Mouse (Mus musculus) embryonic facial prominence, embryonic 12.5 days (tissue): ENCODE measurements at regions not wholly inside any gene's neighbourhood (a gene's known extent, or its start where the extent isn't known, plus 50 kb on each side); places are given as distances from the start of the nearest gene placed in this dataset.

Experiments used
- ATAC-seq: fragments of 200-750 bp; cut with Nextera tagmentation; 2 replicates; pipeline ENCODE4 v1.8.0; 2017; ENCODE audit not compliant: insufficient number of reproducible peaks, insufficient read depth, low FRiP score, low TSS enrichment
- H3K27ac ChIP-seq: fragments of 300-500 bp; sonication (generic); 2 replicates; pipeline ENCODE4 v1.5.1; 2016; ENCODE audit warnings: mild to moderate bottlenecking
- H3K27me3 ChIP-seq: fragments of 300-500 bp; sonication (generic); 2 replicates; pipeline ENCODE4 v1.6.1; 2016; ENCODE audit warnings: mild to moderate bottlenecking, moderate library complexity
- H3K36me3 ChIP-seq: fragments of 300-500 bp; sonication (generic); 2 replicates; pipeline ENCODE4 v1.6.1; 2016; ENCODE audit warnings: mild to moderate bottlenecking
- H3K4me1 ChIP-seq: fragments of 300-500 bp; sonication (generic); 2 replicates; pipeline ENCODE4 v1.6.1; 2016
- H3K4me2 ChIP-seq: fragments of 300-500 bp; sonication (generic); replicated peaks from 2 replicates; pipeline ENCODE4 v1.6.1; 2016; ENCODE audit warnings: mild to moderate bottlenecking, moderate library complexity
- H3K4me3 ChIP-seq: fragments of 300-500 bp; sonication (generic); 2 replicates; pipeline ENCODE4 v1.5.1; 2016; ENCODE audit warnings: mild to moderate bottlenecking
- H3K9ac ChIP-seq: fragments of 300-500 bp; sonication (generic); 2 replicates; pipeline ENCODE4 v1.6.1; 2016; ENCODE audit warnings: mild to moderate bottlenecking, moderate library complexity
- H3K9me3 ChIP-seq: fragments of 300-500 bp; sonication (generic); 2 replicates; pipeline ENCODE4 v1.6.1; 2016; ENCODE audit warnings: mild to moderate bottlenecking, moderate library complexity
- WGBS: fragments of 180-500 bp; shearing (Covaris S2); methylation state at CpG from one replicate; pipeline ENCODE4 v1.1.7; 2016; 5-methylcytosine and 5-hydroxymethylcytosine counted together

- H3K27me3 ChIP-seq, result no peaks in the 10 kb centered on the region
- H3K4me1 ChIP-seq, result no peaks in the 10 kb centered on the region
- H3K36me3 ChIP-seq, result no peaks in the 10 kb centered on the region
- no peak overlapping the region for H3K27ac ChIP-seq
- H3K9me3 ChIP-seq, result no peaks in the 10 kb centered on the region
- no peak overlapping the region for H3K9ac ChIP-seq
- WGBS, result 91% methylated on average over 22 of the region's 22 CpGs
- ATAC-seq, result no peak
- H3K4me3 ChIP-seq, result no peak overlapping the region
- H3K4me2 ChIP-seq, result no peak overlapping the region
Observed at GRCm38 (mm10) chr10:118629360-118630040, 188.7 kb downstream of the Ifng start.

DNA sequence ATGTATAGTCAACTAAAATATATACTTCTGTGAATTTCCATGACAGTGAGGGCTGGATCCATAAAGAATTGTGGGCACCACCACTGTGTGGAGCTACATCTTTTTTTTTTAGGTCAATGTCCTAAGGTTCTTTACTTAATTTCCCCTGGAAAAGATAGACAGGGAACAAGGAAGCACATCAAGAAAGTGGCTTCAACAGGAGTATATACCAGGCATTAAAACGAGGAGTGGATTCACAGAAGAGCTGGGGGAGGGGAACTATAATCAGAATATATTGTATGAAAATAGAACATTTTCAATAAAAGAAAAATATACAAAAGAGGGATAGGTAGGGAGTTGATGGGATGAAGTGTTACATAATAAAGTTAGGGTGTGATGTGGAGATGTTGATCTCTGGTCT lies 190.9 kb downstream of the Ifng start:
- no peaks in the 10 kb centered on the region for H3K27me3 ChIP-seq
- no peak overlapping the region for H3K4me3 ChIP-seq
- H3K27ac ChIP-seq, result no peak overlapping the region
- no peaks in the 10 kb centered on the region for H3K9me3 ChIP-seq
- ATAC-seq, result no peak
- no peaks in the 10 kb centered on the region for H3K36me3 ChIP-seq
- WGBS, result 65% methylated on average over 1 of the region's 1 CpGs
- H3K9ac ChIP-seq, result no peak overlapping the region
- H3K4me2 ChIP-seq, result no peak overlapping the region
- H3K4me1 ChIP-seq, result no peaks in the 10 kb centered on the region

DNA sequence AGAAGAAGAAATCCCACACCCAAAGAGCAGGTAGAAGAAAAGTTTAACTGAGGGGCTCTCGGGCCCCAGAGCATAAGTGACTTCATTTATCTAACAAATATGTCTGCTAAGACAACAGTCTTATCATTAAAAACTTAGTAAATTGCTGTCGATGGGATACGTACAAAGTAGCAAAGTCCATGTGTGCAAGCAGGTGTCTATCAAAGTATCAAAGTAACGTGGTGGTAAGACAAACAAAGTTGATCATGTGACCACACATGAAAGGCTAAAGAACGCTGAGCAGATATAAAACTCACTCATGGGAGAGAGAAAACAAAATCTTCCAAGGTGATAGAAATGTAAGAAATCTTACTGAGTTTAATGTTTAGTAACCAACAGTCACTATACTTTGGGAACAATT lies 191.3 kb downstream of the Ifng start:
- Histone ChIP-seq H3K9ac (no peak overlapping the region), H3K27me3 (no peaks in the 10 kb centered on the region), H3K4me1 (no peaks in the 10 kb centered on the region), H3K36me3 (no peaks in the 10 kb centered on the region), H3K4me2 (no peak overlapping the region), H3K9me3 (no peaks in the 10 kb centered on the region), H3K4me3 (no peak overlapping the region), H3K27ac (no peak overlapping the region)
- no peak for ATAC-seq
- WGBS, result 81% methylated on average over 5 of the region's 5 CpGs

DNA sequence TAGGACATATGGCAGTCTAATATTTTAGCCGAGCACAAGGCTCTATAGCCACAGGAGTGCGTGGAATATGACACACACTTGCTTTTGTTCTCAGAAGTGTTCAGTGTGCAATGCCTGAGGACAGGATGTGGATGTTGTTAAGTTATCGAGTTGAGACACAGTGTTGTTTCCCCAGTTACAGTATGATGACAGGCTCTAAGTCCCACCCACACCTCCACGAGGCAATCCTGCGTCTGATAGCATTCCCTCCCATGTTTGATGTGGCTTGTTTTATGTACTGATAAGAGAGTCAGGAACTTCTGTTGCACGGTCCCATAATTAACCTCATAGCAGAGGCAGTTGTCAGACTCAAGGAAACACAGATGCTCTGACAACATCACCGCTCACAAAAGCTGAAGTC lies 192.6 kb downstream of the Ifng start:
- no peak overlapping the region for H3K9ac ChIP-seq
- no peak overlapping the region for H3K4me3 ChIP-seq
- 61% methylated on average over 7 of the region's 7 CpGs for WGBS
- no peaks in the 10 kb centered on the region for H3K4me1 ChIP-seq
- H3K27ac ChIP-seq, result no peak overlapping the region
- H3K9me3 ChIP-seq, result no peaks in the 10 kb centered on the region
- H3K27me3 ChIP-seq, result no peaks in the 10 kb centered on the region
- no peak for ATAC-seq
- no peaks in the 10 kb centered on the region for H3K36me3 ChIP-seq
- no peak overlapping the region for H3K4me2 ChIP-seq

DNA sequence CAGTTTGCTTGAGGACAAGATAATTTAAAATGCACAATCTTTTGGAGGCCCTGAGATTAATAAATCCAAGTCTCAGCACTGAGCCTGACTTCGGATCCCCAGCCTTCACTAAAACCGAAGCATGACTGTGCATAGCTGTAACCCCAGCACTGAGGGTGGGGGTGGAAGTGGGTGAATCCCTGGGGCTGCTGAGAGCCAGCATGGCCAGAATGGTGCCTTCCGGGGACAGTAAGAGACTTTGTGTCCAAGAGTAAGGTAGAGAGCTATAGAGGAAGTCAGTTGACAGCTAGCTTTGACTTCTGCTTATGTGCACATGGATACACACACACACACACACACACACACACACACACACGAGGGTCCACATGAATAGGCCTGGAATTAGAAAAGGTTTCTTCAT lies 198.3 kb downstream of the Ifng start:
- no peaks in the 10 kb centered on the region for H3K4me1 ChIP-seq
- no peak for ATAC-seq

DNA sequence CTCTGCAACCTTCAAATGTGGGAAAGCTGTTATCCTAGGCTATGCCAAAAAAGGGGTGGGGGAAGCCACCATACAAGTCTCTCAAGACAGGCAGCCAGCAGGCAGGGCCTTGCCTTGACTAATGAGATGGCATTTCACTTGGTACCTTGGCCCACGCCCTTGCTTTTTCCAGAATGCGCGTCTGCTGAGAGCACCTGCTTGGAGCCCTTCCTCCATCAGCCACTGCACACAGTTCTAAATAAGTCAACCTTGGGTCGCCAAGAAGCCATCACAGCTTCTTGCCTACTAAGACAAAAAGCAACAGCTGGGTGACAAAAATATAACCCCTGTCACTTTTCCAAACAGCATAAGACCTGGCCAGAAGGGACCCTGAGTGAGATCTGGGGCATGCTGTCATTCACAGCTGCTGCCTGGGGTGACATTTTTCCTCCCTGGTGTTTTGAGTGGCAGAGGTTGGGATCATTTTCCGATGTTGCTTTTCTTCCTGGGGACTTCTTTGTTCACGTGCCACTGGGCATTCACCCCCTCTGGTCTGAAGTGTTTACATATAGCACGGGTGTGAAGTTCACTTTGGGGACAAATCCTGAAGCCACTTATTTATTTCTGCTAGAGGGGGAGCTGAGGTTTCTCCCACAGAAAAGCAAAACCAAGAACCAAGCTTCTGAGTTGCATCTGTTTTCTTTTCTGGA lies 199.4 kb downstream of the Ifng start:
- 0 out of 2 replicates have a peak, but pooled peaks have one; percentile 47 for ATAC-seq
- no peaks in the 10 kb centered on the region for H3K4me1 ChIP-seq
- 59% methylated on average over 7 of the region's 7 CpGs for WGBS
- H3K9me3 ChIP-seq, result no peaks in the 10 kb centered on the region
- no peak overlapping the region for H3K9ac ChIP-seq
- H3K27me3 ChIP-seq, result no peaks in the 10 kb centered on the region
- H3K27ac ChIP-seq, result no peak overlapping the region
- no peak overlapping the region for H3K4me2 ChIP-seq
- H3K4me3 ChIP-seq, result no peak overlapping the region
- no peaks in the 10 kb centered on the region for H3K36me3 ChIP-seq

More for the DNA sequence above, 198.3 kb downstream of the Ifng start:
- H3K4me3 ChIP-seq, result no peak overlapping the region
- H3K27ac ChIP-seq, result no peak overlapping the region
- H3K9me3 ChIP-seq, result no peaks in the 10 kb centered on the region
- no peaks in the 10 kb centered on the region for H3K36me3 ChIP-seq
- whole genome bisulfite sequencing, result 88% methylated on average over 4 of the region's 4 CpGs
- no peaks in the 10 kb centered on the region for H3K27me3 ChIP-seq
- H3K4me2 ChIP-seq, result no peak overlapping the region
- no peak overlapping the region for H3K9ac ChIP-seq

- 52% methylated on average over 12 of the region's 12 CpGs for WGBS
- ATAC-seq, result no peak
- H3K27me3 ChIP-seq, result no peaks in the 10 kb centered on the region
- no peaks in the 10 kb centered on the region for H3K9me3 ChIP-seq
- H3K4me3 ChIP-seq, result no peak overlapping the region
- no peaks in the 10 kb centered on the region for H3K36me3 ChIP-seq
- no peaks in the 10 kb centered on the region for H3K4me1 ChIP-seq
- no peak overlapping the region for H3K9ac ChIP-seq
- no peak overlapping the region for H3K4me2 ChIP-seq
- no peak overlapping the region for H3K27ac ChIP-seq
Observed at GRCm38 (mm10) chr10:118640810-118641427, 200.1 kb downstream of the Ifng start.

DNA sequence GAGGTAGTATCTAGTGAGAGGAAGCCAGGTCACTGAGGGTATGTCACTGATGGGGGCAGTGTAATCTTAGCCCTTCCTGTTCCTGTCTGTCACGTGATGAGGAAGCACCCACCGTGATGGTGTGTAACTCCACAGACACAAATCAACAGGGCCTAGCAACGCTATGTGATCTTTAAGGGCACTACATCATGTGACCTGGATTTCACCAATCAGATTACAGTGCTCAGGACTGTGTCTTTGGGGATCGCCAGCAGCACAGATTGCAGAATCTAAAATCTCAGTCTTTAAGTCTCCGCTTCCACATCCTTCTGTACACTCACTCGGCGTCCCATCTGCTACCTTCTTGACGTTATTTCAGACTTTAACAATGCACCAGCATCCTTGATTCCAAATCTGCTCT lies 202.8 kb downstream of the Ifng start:
- Histone ChIP-seq H3K9me3 (no peaks in the 10 kb centered on the region), H3K4me2 (no peak overlapping the region), H3K9ac (no peak overlapping the region), H3K4me3 (no peak overlapping the region), H3K27me3 (no peaks in the 10 kb centered on the region), H3K36me3 (no peaks in the 10 kb centered on the region), H3K27ac (no peak overlapping the region), H3K4me1 (no peaks in the 10 kb centered on the region)
- no peak for ATAC-seq
- whole genome bisulfite sequencing, result 76% methylated on average over 8 of the region's 8 CpGs

GRCm38 (mm10) chr10:118648111-118648510 lies 207.3 kb downstream of the Ifng start:
- no peak overlapping the region for H3K9ac ChIP-seq
- 34% methylated on average over 2 of the region's 2 CpGs for WGBS

DNA sequence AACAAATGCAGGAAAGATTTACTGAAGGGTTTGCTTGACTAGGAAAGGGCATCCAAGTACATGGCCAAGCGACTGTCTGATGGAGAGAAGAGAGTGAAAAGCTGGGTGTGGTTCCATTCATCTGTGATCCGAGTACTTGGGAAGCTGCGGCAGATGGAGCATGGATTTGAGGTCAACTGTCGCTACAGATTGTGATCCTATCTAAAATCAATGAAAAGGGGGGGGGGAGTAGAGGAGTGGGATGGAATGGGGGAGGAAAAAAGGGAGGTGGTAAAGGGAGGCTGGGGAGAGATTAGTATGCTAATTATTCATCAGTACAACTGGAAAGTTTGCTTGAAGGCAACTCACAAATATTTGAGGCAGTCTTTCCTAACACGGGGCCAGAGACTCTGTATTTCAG lies 213.4 kb downstream of the Dyrk2 start:
- no peaks in the 10 kb centered on the region for H3K27me3 ChIP-seq

More at GRCm38 (mm10) chr10:118648111-118648510, 207.3 kb downstream of the Ifng start:
- Histone ChIP-seq H3K36me3 (no peaks in the 10 kb centered on the region), H3K9me3 (no peaks in the 10 kb centered on the region), H3K4me2 (no peak overlapping the region), H3K27me3 (no peaks in the 10 kb centered on the region), H3K4me1 (no peaks in the 10 kb centered on the region), H3K4me3 (no peak overlapping the region), H3K27ac (no peak overlapping the region)
- ATAC-seq, result no peak

DNA sequence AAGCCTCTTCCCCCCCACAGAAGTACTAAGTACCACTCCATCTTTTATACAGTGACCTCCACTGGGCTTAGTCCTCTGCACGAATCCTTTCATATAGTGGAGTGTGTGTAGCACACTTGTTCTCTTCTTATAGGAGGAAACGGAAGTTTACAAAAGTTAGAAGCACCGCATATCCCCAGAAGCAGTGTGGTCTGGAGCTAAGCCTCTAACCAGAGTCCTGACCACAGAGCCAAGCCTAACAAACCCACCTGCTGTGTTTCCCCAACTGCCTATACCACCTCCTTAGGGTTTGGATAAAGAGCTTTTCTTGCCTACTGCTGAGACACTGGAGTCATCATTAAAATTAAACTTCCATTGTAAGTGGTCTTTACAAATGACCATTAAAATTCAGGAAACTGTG lies 204.0 kb downstream of the Dyrk2 start:
- Histone ChIP-seq H3K9ac (no peak overlapping the region), H3K9me3 (no peaks in the 10 kb centered on the region), H3K36me3 (no peaks in the 10 kb centered on the region), H3K27ac (no peak overlapping the region), H3K27me3 (no peaks in the 10 kb centered on the region), H3K4me3 (no peak overlapping the region), H3K4me2 (no peak overlapping the region), H3K4me1 (no peaks in the 10 kb centered on the region)
- 54% methylated on average over 3 of the region's 3 CpGs for WGBS
- no peak for ATAC-seq

More for the DNA sequence above, 213.4 kb downstream of the Dyrk2 start:
- no peaks in the 10 kb centered on the region for H3K4me1 ChIP-seq
- no peak overlapping the region for H3K9ac ChIP-seq
- H3K27ac ChIP-seq, result no peak overlapping the region
- no peaks in the 10 kb centered on the region for H3K36me3 ChIP-seq
- ATAC-seq, result no peak
- H3K4me2 ChIP-seq, result no peak overlapping the region
- no peaks in the 10 kb centered on the region for H3K9me3 ChIP-seq
- WGBS, result 70% methylated on average over 5 of the region's 5 CpGs
- H3K4me3 ChIP-seq, result no peak overlapping the region

DNA sequence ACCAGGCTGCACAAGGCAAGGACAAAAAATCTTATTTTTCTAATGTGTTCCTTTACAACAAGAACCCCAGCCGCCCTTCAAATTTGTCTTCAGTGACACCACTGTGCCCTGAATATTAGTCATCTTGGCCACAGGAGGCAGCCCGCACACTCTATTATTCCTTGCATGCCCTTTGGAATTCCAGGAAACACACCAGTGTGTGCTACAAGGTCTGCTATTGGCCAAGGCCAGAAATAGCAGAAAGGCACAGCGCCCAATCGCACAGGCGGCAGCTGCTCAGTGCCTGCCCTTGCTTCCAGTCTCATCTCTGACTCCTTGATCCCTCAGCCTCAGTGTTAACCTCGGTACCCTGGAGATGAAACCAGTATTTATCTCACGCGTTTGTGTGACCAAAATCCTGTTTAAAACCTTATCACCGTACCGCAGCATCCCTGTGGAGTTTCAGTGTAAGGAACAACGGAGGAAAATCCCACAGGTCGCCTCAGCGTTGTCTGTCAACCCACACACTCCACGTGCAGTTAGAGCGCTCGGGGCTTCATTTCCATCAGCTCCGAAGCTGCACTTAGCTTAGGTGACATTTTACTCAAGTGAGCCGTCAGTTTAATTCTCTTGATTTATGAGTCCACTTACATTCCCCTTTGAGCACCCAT lies 194.1 kb downstream of the Dyrk2 start:
- H3K27me3 ChIP-seq, result no peaks in the 10 kb centered on the region
- H3K4me2 ChIP-seq, result no peak overlapping the region
- no peaks in the 10 kb centered on the region for H3K4me1 ChIP-seq
- WGBS, result 59% methylated on average over 18 of the region's 18 CpGs
- no peak overlapping the region for H3K4me3 ChIP-seq
- no peak for ATAC-seq
- no peak overlapping the region for H3K9ac ChIP-seq
- H3K36me3 ChIP-seq, result no peaks in the 10 kb centered on the region
- H3K9me3 ChIP-seq, result peaks cover 6% of the 10 kb centered on the region
- H3K27ac ChIP-seq, result no peak overlapping the region
